Mouse (Mus musculus) embryonic facial prominence, embryonic 12.5 days (tissue): ENCODE data around the gene Dlg2. TPM values are rescaled to one million over a fixed set of nuclear protein-coding genes. Genes with fewer than 3 reads are reported as not detected.

Experiments used
- ATAC-seq: fragments of 200-750 bp; cut with Nextera tagmentation; 2 replicates; pipeline ENCODE4 v1.8.0; 2017; ENCODE audit not compliant: insufficient number of reproducible peaks, insufficient read depth, low FRiP score, low TSS enrichment
- H3K27ac ChIP-seq: fragments of 300-500 bp; sonication (generic); 2 replicates; pipeline ENCODE4 v1.5.1; 2016; ENCODE audit warnings: mild to moderate bottlenecking
- H3K27me3 ChIP-seq: fragments of 300-500 bp; sonication (generic); 2 replicates; pipeline ENCODE4 v1.6.1; 2016; ENCODE audit warnings: mild to moderate bottlenecking, moderate library complexity
- H3K36me3 ChIP-seq: fragments of 300-500 bp; sonication (generic); 2 replicates; pipeline ENCODE4 v1.6.1; 2016; ENCODE audit warnings: mild to moderate bottlenecking
- H3K4me1 ChIP-seq: fragments of 300-500 bp; sonication (generic); 2 replicates; pipeline ENCODE4 v1.6.1; 2016
- H3K4me2 ChIP-seq: fragments of 300-500 bp; sonication (generic); replicated peaks from 2 replicates; pipeline ENCODE4 v1.6.1; 2016; ENCODE audit warnings: mild to moderate bottlenecking, moderate library complexity
- H3K4me3 ChIP-seq: fragments of 300-500 bp; sonication (generic); 2 replicates; pipeline ENCODE4 v1.5.1; 2016; ENCODE audit warnings: mild to moderate bottlenecking
- H3K9ac ChIP-seq: fragments of 300-500 bp; sonication (generic); 2 replicates; pipeline ENCODE4 v1.6.1; 2016; ENCODE audit warnings: mild to moderate bottlenecking, moderate library complexity
- H3K9me3 ChIP-seq: fragments of 300-500 bp; sonication (generic); 2 replicates; pipeline ENCODE4 v1.6.1; 2016; ENCODE audit warnings: mild to moderate bottlenecking, moderate library complexity
- WGBS: fragments of 180-500 bp; shearing (Covaris S2); methylation state at CpG from one replicate; pipeline ENCODE4 v1.1.7; 2016; 5-methylcytosine and 5-hydroxymethylcytosine counted together
- polyA plus RNA-seq: library from polyadenylated mRNA; unstranded; fragments of >200 nt; fragmentation: Nextera tagmentation; extraction: Ambion mirVana; gene quantifications from 2 replicates; pipeline ENCODE4 v1.2.1, GENCODE M21; 2016

Dlg2 gene
- polyA plus RNA-seq, 1 experiment from 2014 or later: 11.0 TPM

GRCm38 (mm10) chr7:92024928-92025327 is 1548.5 kb downstream of the Dlg2 start:
- Histone ChIP-seq H3K27me3 (no peaks in the 10 kb centered on the region), H3K9me3 (no peaks in the 10 kb centered on the region), H3K4me1 (no peaks in the 10 kb centered on the region), H3K36me3 (no peaks in the 10 kb centered on the region), H3K4me2 (no peak overlapping the region), H3K27ac (no peak overlapping the region), H3K9ac (no peak overlapping the region), H3K4me3 (no peak overlapping the region)
- WGBS: 79% methylated on average over 1 of the region's 1 CpGs
- ATAC-seq: no peak

- Histone ChIP-seq H3K4me3 (no peak overlapping the region), H3K4me2 (no peak overlapping the region), H3K27me3 (no peaks in the 10 kb centered on the region), H3K27ac (no peak overlapping the region), H3K9ac (no peak overlapping the region), H3K9me3 (no peaks in the 10 kb centered on the region), H3K36me3 (no peaks in the 10 kb centered on the region), H3K4me1 (no peaks in the 10 kb centered on the region)
- no peak for ATAC-seq
- 75% methylated on average over 2 of the region's 2 CpGs for WGBS
These were observed 1549.1 kb downstream of the Dlg2 start for GRCm38 (mm10) chr7:92025465-92026056.

- 39% methylated on average over 7 of the region's 7 CpGs for WGBS
- ATAC-seq: no peak
These were observed 1550.6 kb downstream of the Dlg2 start for GRCm38 (mm10) chr7:92027049-92027448.

GRCm38 (mm10) chr7:92034256-92034655 is 1557.8 kb downstream of the Dlg2 start:
- H3K36me3 ChIP-seq: no peaks in the 10 kb centered on the region
- H3K9me3 ChIP-seq: no peaks in the 10 kb centered on the region
- no peak overlapping the region for H3K27ac ChIP-seq
- H3K4me3 ChIP-seq: no peak overlapping the region
- H3K27me3 ChIP-seq: no peaks in the 10 kb centered on the region
- 86% methylated on average over 2 of the region's 2 CpGs for WGBS
- no peak overlapping the region for H3K9ac ChIP-seq
- no peaks in the 10 kb centered on the region for H3K4me1 ChIP-seq
- H3K4me2 ChIP-seq: no peak overlapping the region
- no peak for ATAC-seq

More at GRCm38 (mm10) chr7:92027049-92027448, 1550.6 kb downstream of the Dlg2 start:
- Histone ChIP-seq H3K4me3 (no peak overlapping the region), H3K9me3 (no peaks in the 10 kb centered on the region), H3K36me3 (no peaks in the 10 kb centered on the region), H3K27me3 (no peaks in the 10 kb centered on the region), H3K4me2 (no peak overlapping the region), H3K4me1 (no peaks in the 10 kb centered on the region), H3K27ac (no peak overlapping the region), H3K9ac (no peak overlapping the region)

- Histone ChIP-seq H3K4me2 (no peak overlapping the region), H3K36me3 (no peaks in the 10 kb centered on the region), H3K4me3 (no peak overlapping the region), H3K27me3 (no peaks in the 10 kb centered on the region), H3K9ac (no peak overlapping the region), H3K27ac (no peak overlapping the region), H3K4me1 (no peaks in the 10 kb centered on the region), H3K9me3 (no peaks in the 10 kb centered on the region)
- no peak for ATAC-seq
These were observed 1563.7 kb downstream of the Dlg2 start for GRCm38 (mm10) chr7:92040187-92040586.

GRCm38 (mm10) chr7:92040785-92041411 is 1564.4 kb downstream of the Dlg2 start:
- Histone ChIP-seq H3K27me3 (no peaks in the 10 kb centered on the region), H3K4me3 (no peak overlapping the region), H3K9me3 (no peaks in the 10 kb centered on the region), H3K36me3 (no peaks in the 10 kb centered on the region), H3K9ac (no peak overlapping the region), H3K4me2 (no peak overlapping the region), H3K27ac (no peak overlapping the region), H3K4me1 (no peaks in the 10 kb centered on the region)
- ATAC-seq: no peak
- WGBS: 72% methylated on average over 2 of the region's 2 CpGs

- Histone ChIP-seq H3K4me2 (no peak overlapping the region), H3K36me3 (no peaks in the 10 kb centered on the region), H3K9ac (no peak overlapping the region), H3K9me3 (no peaks in the 10 kb centered on the region), H3K27me3 (no peaks in the 10 kb centered on the region), H3K4me1 (no peaks in the 10 kb centered on the region), H3K4me3 (no peak overlapping the region), H3K27ac (no peak overlapping the region)
- WGBS: 95% methylated on average over 1 of the region's 1 CpGs
- no peak for ATAC-seq
These were observed 1568.5 kb downstream of the Dlg2 start for GRCm38 (mm10) chr7:92044966-92045365.

GRCm38 (mm10) chr7:92047271-92047670 is 1570.8 kb downstream of the Dlg2 start:
- H3K36me3 ChIP-seq: no peaks in the 10 kb centered on the region
- no peak overlapping the region for H3K9ac ChIP-seq
- H3K4me3 ChIP-seq: no peak overlapping the region
- no peaks in the 10 kb centered on the region for H3K27me3 ChIP-seq
- H3K4me1 ChIP-seq: no peaks in the 10 kb centered on the region
- ATAC-seq: no peak
- H3K9me3 ChIP-seq: no peaks in the 10 kb centered on the region
- 58% methylated on average over 2 of the region's 2 CpGs for WGBS
- no peak overlapping the region for H3K4me2 ChIP-seq
- H3K27ac ChIP-seq: no peak overlapping the region

GRCm38 (mm10) chr7:92048876-92049275 is 1572.4 kb downstream of the Dlg2 start:
- no peak overlapping the region for H3K4me3 ChIP-seq
- no peaks in the 10 kb centered on the region for H3K9me3 ChIP-seq
- no peak overlapping the region for H3K9ac ChIP-seq
- no peaks in the 10 kb centered on the region for H3K27me3 ChIP-seq
- no peak overlapping the region for H3K27ac ChIP-seq
- H3K4me1 ChIP-seq: no peaks in the 10 kb centered on the region
- no peak overlapping the region for H3K4me2 ChIP-seq
- no peak for ATAC-seq
- WGBS: 96% methylated on average over 1 of the region's 1 CpGs
- H3K36me3 ChIP-seq: no peaks in the 10 kb centered on the region

GRCm38 (mm10) chr7:92066851-92067250 is 1590.4 kb downstream of the Dlg2 start:
- ATAC-seq: no peak
- Histone ChIP-seq H3K27ac (no peak overlapping the region), H3K4me1 (no peaks in the 10 kb centered on the region), H3K27me3 (no peaks in the 10 kb centered on the region), H3K36me3 (no peaks in the 10 kb centered on the region), H3K4me3 (no peak overlapping the region), H3K9me3 (no peaks in the 10 kb centered on the region), H3K9ac (no peak overlapping the region), H3K4me2 (no peak overlapping the region)
- WGBS: 72% methylated on average over 4 of the region's 4 CpGs

GRCm38 (mm10) chr7:92087429-92087828 is 1611.0 kb downstream of the Dlg2 start:
- no peak overlapping the region for H3K9ac ChIP-seq
- H3K4me3 ChIP-seq: no peak overlapping the region
- no peaks in the 10 kb centered on the region for H3K36me3 ChIP-seq
- no peaks in the 10 kb centered on the region for H3K27me3 ChIP-seq
- H3K27ac ChIP-seq: no peak overlapping the region
- no peaks in the 10 kb centered on the region for H3K4me1 ChIP-seq
- 65% methylated on average over 2 of the region's 3 CpGs for WGBS
- no peak overlapping the region for H3K4me2 ChIP-seq
- no peaks in the 10 kb centered on the region for H3K9me3 ChIP-seq
- no peak for ATAC-seq

- Histone ChIP-seq H3K27me3 (no peaks in the 10 kb centered on the region), H3K4me2 (no peak overlapping the region), H3K4me1 (no peaks in the 10 kb centered on the region), H3K36me3 (no peaks in the 10 kb centered on the region), H3K9ac (no peak overlapping the region), H3K27ac (no peak overlapping the region), H3K4me3 (no peak overlapping the region), H3K9me3 (no peaks in the 10 kb centered on the region)
- no peak for ATAC-seq
- 5% methylated on average over 3 of the region's 3 CpGs for WGBS
These were observed 1617.4 kb downstream of the Dlg2 start for GRCm38 (mm10) chr7:92093860-92094259.
